Mouse (Mus musculus) cerebellum, adult 2 months (tissue): ENCODE data around the gene Zfp800.

ENCODE experiments used
- CTCF ChIP-seq: fragments of 200-500 bp; IDR thresholded peaks from 2 replicates; pipeline ENCODE4 v1.5.1; 2011; ENCODE audit warnings: low read depth, mild to moderate bottlenecking, control low read depth, low read length, moderate library complexity, borderline replicate concordance; ENCODE audit not compliant: insufficient read depth
- POLR2A ChIP-seq: fragments of 200-500 bp; IDR thresholded peaks from 2 replicates; pipeline ENCODE4 v1.6.1; 2011; ENCODE audit warnings: low read length, control low read depth, borderline replicate concordance; ENCODE audit not compliant: insufficient read depth

- TF ChIP-seq POLR2A (no peak), CTCF (no peak)
Observed at GRCm38 (mm10) chr6:28326720-28327119, 71.1 kb downstream of the Zfp800 start.
